Mouse (Mus musculus) heart, postnatal 0 days (tissue): ENCODE results near the gene Scgn. TPM values are rescaled to one million over a fixed set of nuclear protein-coding genes. Genes with fewer than 3 reads are reported as not detected.

Experiments
- ATAC-seq: fragments of 200-750 bp; cut with Nextera tagmentation; 2 replicates; pipeline ENCODE4 v1.8.0; 2017; ENCODE audit warnings: low read depth, moderate number of reproducible peaks, moderate library complexity; ENCODE audit not compliant: insufficient read depth
- DNase-seq: peaks from one replicate; pipeline ENCODE4 v3.0.0-alpha.2; 2016; ENCODE audit warnings: low spot score
- H3K27ac ChIP-seq: fragments of 300-500 bp; sonication (generic); 2 replicates; pipeline ENCODE4 v1.5.1; 2014; ENCODE audit warnings: low read depth, mild to moderate bottlenecking
- H3K27me3 ChIP-seq: fragments of 300-500 bp; sonication (generic); 2 replicates; pipeline ENCODE4 v1.6.1; 2014; ENCODE audit warnings: low read length, mixed read lengths; ENCODE audit not compliant: control insufficient read depth, insufficient read depth
- H3K36me3 ChIP-seq: fragments of 300-500 bp; sonication (generic); replicated peaks from 2 replicates; pipeline ENCODE4 v1.6.1; 2014; ENCODE audit warnings: low read length, mixed read lengths; ENCODE audit not compliant: control insufficient read depth, insufficient read depth
- H3K4me1 ChIP-seq: fragments of 300-500 bp; sonication (generic); 2 replicates; pipeline ENCODE4 v1.6.1; 2014; ENCODE audit warnings: antibody characterized with exemption; ENCODE audit not compliant: control insufficient read depth, insufficient read depth
- H3K4me2 ChIP-seq: fragments of 300-500 bp; sonication (generic); 2 replicates; pipeline ENCODE4 v1.6.1; 2014; ENCODE audit warnings: low read depth, mild to moderate bottlenecking, low read length, moderate library complexity
- H3K4me3 ChIP-seq: fragments of 300-500 bp; sonication (generic); 2 replicates; pipeline ENCODE4 v1.5.1; 2014; ENCODE audit warnings: low read depth, low read length
- H3K9ac ChIP-seq: fragments of 300-500 bp; sonication (generic); replicated peaks from 2 replicates; pipeline ENCODE4 v1.6.1; 2014; ENCODE audit warnings: low read depth, low read length, mixed read lengths
- H3K9me3 ChIP-seq: fragments of 300-500 bp; sonication (generic); replicated peaks from 2 replicates; pipeline ENCODE4 v1.6.1; 2016; ENCODE audit warnings: low read length; ENCODE audit not compliant: control insufficient read depth
- CTCF ChIP-seq: IDR thresholded peaks from 2 replicates; pipeline ENCODE4 v1.5.1; 2016; ENCODE audit warnings: antibody characterized with exemption, control low read depth, low read depth
- EP300 ChIP-seq: IDR thresholded peaks from 2 replicates; pipeline ENCODE4 v1.6.1; 2016; ENCODE audit warnings: antibody characterized with exemption, low read depth
- WGBS: fragments of 180-500 bp; shearing (Covaris S2); extraction: QIAGEN DNeasy Blood & Tissue Kit; methylation state at CpG from one replicate; pipeline ENCODE4 v1.1.7; 2014; 5-methylcytosine and 5-hydroxymethylcytosine counted together
- polyA plus RNA-seq: library from polyadenylated mRNA; unstranded; fragments of >200 nt; fragmentation: Nextera tagmentation; extraction: Ambion mirVana; gene quantifications from 2 replicates; pipeline ENCODE4 v1.2.1, GENCODE M21; 2015
- total RNA-seq: library from RNA; depleted of rRNA; stranded (reverse); fragments of >200 nt; gene quantifications from 2 replicates; pipeline ENCODE4 v1.2.3, GENCODE M21; 2014; ENCODE audit warnings: low replicate concordance

Scgn gene
- total and polyA plus RNA-seq, 2 experiments from 2014 or later = not detected

DNA sequence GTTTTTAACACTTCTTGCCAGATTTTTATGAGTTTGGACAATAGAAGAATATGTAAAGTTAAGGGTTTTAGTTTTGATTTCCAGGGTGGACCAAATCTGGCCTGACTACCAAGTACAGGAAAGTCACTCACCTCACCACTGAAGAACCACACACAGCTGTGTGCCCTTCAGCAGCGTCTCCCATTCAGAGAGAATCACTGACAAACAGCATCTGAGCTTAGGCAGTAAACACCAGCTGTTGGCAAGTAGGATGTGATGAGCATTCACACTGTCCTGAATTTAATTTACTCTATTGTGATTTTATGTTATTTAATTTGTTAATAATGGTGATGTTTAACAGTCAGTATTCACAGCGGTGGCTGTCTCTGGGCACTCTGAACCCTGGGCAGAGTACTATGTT is 65.2 kb downstream of the Scgn start:
- WGBS = 73% methylated on average over 2 of the region's 2 CpGs
- no peaks in the 10 kb centered on the region for H3K9me3 ChIP-seq
- H3K27ac ChIP-seq = no peak overlapping the region
- H3K36me3 ChIP-seq = no peaks in the 10 kb centered on the region
- H3K9ac ChIP-seq = no peak overlapping the region
- ATAC-seq (no peak), DNase-seq (no peak)
- no peaks in the 10 kb centered on the region for H3K4me1 ChIP-seq
- TF ChIP-seq EP300 (no peak), CTCF (no peak)
- no peak overlapping the region for H3K4me2 ChIP-seq
- no peak overlapping the region for H3K4me3 ChIP-seq
- no peaks in the 10 kb centered on the region for H3K27me3 ChIP-seq

GRCm38 (mm10) chr13:23917674-23918073 is 73.3 kb downstream of the Scgn start:
- H3K36me3 ChIP-seq = no peaks in the 10 kb centered on the region
- H3K27me3 ChIP-seq = no peaks in the 10 kb centered on the region
- no peak overlapping the region for H3K9ac ChIP-seq
- DNase-seq (no peak), ATAC-seq (no peak)
- no peak overlapping the region for H3K27ac ChIP-seq
- no peaks in the 10 kb centered on the region for H3K9me3 ChIP-seq
- TF ChIP-seq CTCF (no peak), EP300 (no peak)
- no peak overlapping the region for H3K4me3 ChIP-seq
- 62% methylated on average over 4 of the region's 4 CpGs for WGBS
- peaks cover 19% of the 10 kb centered on the region for H3K4me1 ChIP-seq
- no peak overlapping the region for H3K4me2 ChIP-seq

DNA sequence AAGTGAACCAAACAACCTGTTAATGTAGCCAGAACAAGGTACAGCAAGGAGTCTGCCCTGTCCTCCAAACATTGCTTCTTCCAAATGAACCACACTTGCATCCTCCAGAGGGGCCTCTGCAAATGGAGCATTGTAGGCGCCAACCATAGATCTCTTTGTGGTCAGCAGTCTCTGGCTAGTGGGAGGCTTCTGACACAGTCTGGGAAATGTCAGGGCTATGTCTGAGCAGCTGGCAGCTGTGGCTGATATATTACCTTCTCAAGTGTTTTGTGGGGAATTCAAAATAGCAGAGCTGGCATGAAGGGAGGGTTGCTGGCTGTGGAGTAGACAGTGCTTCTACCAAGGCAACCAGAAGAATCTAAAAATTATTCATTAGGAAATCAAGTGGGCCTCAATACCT is 74.9 kb downstream of the Scgn start:
- DNase-seq (peak; percentile 26), ATAC-seq (peak; percentile 69)
- Histone ChIP-seq H3K4me1 (peaks cover 19% of the 10 kb centered on the region), H3K4me3 (no peak overlapping the region), H3K9ac (no peak overlapping the region), H3K36me3 (no peaks in the 10 kb centered on the region), H3K27ac (no peak overlapping the region), H3K27me3 (no peaks in the 10 kb centered on the region), H3K9me3 (no peaks in the 10 kb centered on the region), H3K4me2 (no peak overlapping the region)
- WGBS = 42% methylated on average over 1 of the region's 1 CpGs
- TF ChIP-seq CTCF = no peak
- TF ChIP-seq EP300 = no peak

GRCm38 (mm10) chr13:23914376-23915167 is 76.4 kb downstream of the Scgn start, which contains the start of gene Slc17a4:
Gene Slc17a4, minus strand, starts transcription at chr13:23915009.
- no peaks in the 10 kb centered on the region for H3K9me3 ChIP-seq
- H3K9ac ChIP-seq = no peak within 1 kb of the TSS
- H3K4me2 ChIP-seq = no peak within 1 kb of the TSS
- peaks cover 19% of the 10 kb centered on the region for H3K4me1 ChIP-seq
- no peak for ATAC-seq
- H3K27ac ChIP-seq = peak within 1 kb of the TSS; percentile 61
- H3K27me3 ChIP-seq = no peaks in the 10 kb centered on the region
- H3K4me3 ChIP-seq = no peak within 1 kb of the TSS
- 51% methylated on average over 9 of the region's 9 CpGs for WGBS
- no peaks in the 10 kb centered on the region for H3K36me3 ChIP-seq
- DNase-seq = peak; percentile 34
- TF ChIP-seq CTCF (no peak), EP300 (no peak)

DNA sequence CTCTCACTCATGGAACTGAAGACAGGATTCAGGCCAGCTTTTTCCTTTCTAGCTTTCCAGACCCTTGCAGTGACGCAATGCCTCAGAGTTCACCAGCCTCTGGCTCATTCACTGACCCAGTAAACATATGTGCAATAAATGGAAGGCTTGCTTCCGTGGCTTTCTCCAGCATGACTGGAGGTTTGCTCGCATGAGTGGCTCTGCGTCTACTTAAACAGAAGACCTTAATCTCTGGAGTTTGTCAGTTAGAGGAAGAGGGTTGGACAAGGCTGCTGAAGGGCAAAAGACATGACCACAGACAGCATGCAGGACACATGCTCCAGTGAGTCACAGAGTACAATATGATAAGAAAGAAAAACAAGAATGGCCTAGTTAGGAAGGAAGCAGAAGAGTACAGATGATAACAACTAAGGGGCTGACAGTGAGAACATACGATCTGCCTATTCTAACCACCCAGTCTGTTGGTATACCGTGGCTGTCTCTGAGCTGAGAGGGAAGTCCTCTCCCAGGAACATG is 77.2 kb downstream of the Scgn start:
- 14% methylated on average over 6 of the region's 6 CpGs for WGBS
- H3K27me3 ChIP-seq = no peaks in the 10 kb centered on the region
- H3K4me2 ChIP-seq = no peak overlapping the region
- ATAC-seq (peak; percentile 81), DNase-seq (peak; percentile 78)
- no peaks in the 10 kb centered on the region for H3K36me3 ChIP-seq
- no peak overlapping the region for H3K4me3 ChIP-seq
- TF ChIP-seq EP300 = no peak
- TF ChIP-seq CTCF = no peak
- no peak overlapping the region for H3K9ac ChIP-seq
- H3K27ac ChIP-seq = peak overlapping the region; percentile 61
- peaks cover 19% of the 10 kb centered on the region for H3K4me1 ChIP-seq
- no peaks in the 10 kb centered on the region for H3K9me3 ChIP-seq

DNA sequence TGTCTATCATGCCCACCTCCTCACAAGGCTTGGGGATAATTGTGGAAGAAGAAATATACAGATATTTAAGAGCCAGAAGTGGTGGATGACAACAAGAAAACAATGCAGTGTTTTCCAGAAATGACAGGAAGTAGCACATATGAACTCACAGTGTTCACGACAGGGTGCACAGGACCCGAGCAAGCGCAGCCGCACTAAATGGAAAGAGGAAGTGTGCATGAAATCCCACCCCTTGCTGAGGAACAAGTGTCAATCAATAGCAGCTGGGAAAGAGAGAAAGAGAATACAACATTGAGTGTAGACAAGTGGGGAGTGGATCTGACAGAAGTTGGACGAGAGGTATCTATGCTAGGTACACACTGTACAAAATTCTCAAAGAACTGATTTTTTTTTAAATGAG is 79.7 kb downstream of the Scgn start:
- TF ChIP-seq EP300 (no peak), CTCF (no peak)
- Histone ChIP-seq H3K4me2 (no peak overlapping the region), H3K4me3 (no peak overlapping the region), H3K9me3 (no peaks in the 10 kb centered on the region), H3K27ac (no peak overlapping the region), H3K36me3 (no peaks in the 10 kb centered on the region), H3K27me3 (no peaks in the 10 kb centered on the region), H3K9ac (no peak overlapping the region), H3K4me1 (peaks cover 18% of the 10 kb centered on the region)
- no peak for ATAC-seq
- no peak for DNase-seq
- WGBS = 76% methylated on average over 5 of the region's 5 CpGs
